Comparison of ENCODE assay signal across 11 mouse cellular contexts in the genomic region with DNA sequence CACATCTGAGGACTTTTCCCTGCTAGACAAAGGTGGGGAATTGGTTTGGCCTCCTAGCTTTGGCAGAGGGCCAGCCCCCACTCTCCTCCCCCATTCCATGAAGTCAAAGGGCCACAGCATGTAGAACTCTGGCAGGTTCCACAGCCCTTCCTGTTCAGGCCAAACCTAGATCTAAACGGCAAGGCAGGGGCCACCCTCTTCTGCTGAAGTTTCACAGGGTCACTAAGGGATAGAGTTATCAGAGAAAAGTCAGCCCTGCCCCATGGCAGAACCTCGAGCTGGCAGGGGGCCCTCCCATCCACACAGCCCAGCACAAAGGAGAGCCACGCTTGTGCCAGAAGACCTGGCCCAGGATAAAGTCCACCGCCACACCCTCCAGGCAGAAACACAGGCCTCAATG. TPM values are rescaled to one million over a fixed set of nuclear protein-coding genes. Genes with fewer than 3 reads are reported as not detected.
DNase-seq lines count a peak whose midpoint lies in the region; TF ChIP-seq lines count a peak whose summit lies in the region.
"Had no signal": no experiment of that assay in that cellular context is flagged by ENCODE, and none has a peak within 500 bp of the region (broad histone marks: within the 10 kb centered on the region; RNA-seq: fewer than 3 reads in every experiment).

No protein-coding gene starts in this region.

- H3K4me3 ChIP-seq in embryonic facial prominence, embryonic 10.5 days, result no peak overlapping the region
- H3K4me3 ChIP-seq in layer of hippocampus, adult 2 months, result no peak overlapping the region
- H3K4me3 ChIP-seq: midbrain, embryonic 12.5 days had no signal

- DNase-seq in cerebellum, adult 11-12 months, result peak; percentile 27
- no peak for DNase-seq in cerebellum, postnatal 4 days (ENCODE audit: low spot score in 2 of 2)
- DNase-seq in embryonic facial prominence, embryonic 10.5 days (ENCODE audit: low spot score), result no peak
- peak; percentile 49 for DNase-seq in heart, postnatal 25 days (ENCODE audit: low spot score)
- peak; percentile 67 to 77 for DNase-seq in kidney, postnatal 4 days
- no peak for DNase-seq in ovary, postnatal 10 days (ENCODE audit: low spot score)
- DNase-seq in adrenal gland, postnatal 14 days, result no peak
- no peak for DNase-seq in layer of hippocampus, adult 2 months (ENCODE audit: low spot score in 2 of 2)
- DNase-seq: cerebellum, adult 2 months; right cerebral cortex, adult 18-20 months had no signal

- H3K36me3 ChIP-seq in embryonic facial prominence, embryonic 10.5 days (replicated peaks), result no peaks in the 10 kb centered on the region
- H3K36me3 ChIP-seq: midbrain, embryonic 12.5 days had no signal

- peaks cover 40% of the 10 kb centered on the region for H3K27me3 ChIP-seq in embryonic facial prominence, embryonic 10.5 days (replicated peaks; ENCODE audit: low read depth, poor library complexity, severe bottlenecking)

- no peak for TF ChIP-seq CTCF in layer of hippocampus, adult 2 months (conservative IDR thresholded peaks at IDR 0.05)

- H3K27ac ChIP-seq in embryonic facial prominence, embryonic 10.5 days (replicated peaks), result 0 out of 2 replicates have a peak overlapping the region, but pooled peaks have one; percentile 5
- no peak overlapping the region for H3K27ac ChIP-seq in layer of hippocampus, adult 2 months
- H3K27ac ChIP-seq: midbrain, embryonic 12.5 days had no signal

- intact Hi-C loops in heart, postnatal 25 days (cut with DNase I), result no loop called here

- WGBS in embryonic facial prominence, embryonic 10.5 days, result 66% methylated on average over 4 of the region's 4 CpGs

- peaks cover 45% of the 10 kb centered on the region for H3K4me1 ChIP-seq in embryonic facial prominence, embryonic 10.5 days

- no peaks in the 10 kb centered on the region for H3K9me3 ChIP-seq in embryonic facial prominence, embryonic 10.5 days
- H3K9me3 ChIP-seq: midbrain, embryonic 12.5 days had no signal

RNA-seq across cellular contexts. Expression of a gene that starts 5.2 kb away (rescaled TPM):
- 9.6 TPM in 2 replicates for polyA plus RNA-seq in embryonic facial prominence, embryonic 10.5 days (2016; fragmentation: Nextera tagmentation; extraction: Ambion mirVana)
- 1 to 10 TPM; 8.4 to 9.3 TPM for total RNA-seq in heart, postnatal 25 days (2021)
- 5.3 and 5.9 TPM in 2 replicates for total RNA-seq in adrenal gland, postnatal 14 days (2021)
- 10 to 100 TPM in 1 of 2 experiments, 1 to 10 TPM in 1; 9.1 to 10.3 TPM for total RNA-seq in layer of hippocampus, adult 2 months (2021)

RNA-seq across cellular contexts. Expression of a gene that starts 8.8 kb away (rescaled TPM):
- 0.17 and 0.30 TPM in 2 replicates for polyA plus RNA-seq in embryonic facial prominence, embryonic 10.5 days (2016; fragmentation: Nextera tagmentation; extraction: Ambion mirVana)
- total RNA-seq in heart, postnatal 25 days (2021), result 1 to 10 TPM; 1.3 to 1.7 TPM
- 687 and 769 TPM in 2 replicates for total RNA-seq in adrenal gland, postnatal 14 days (2021)
- total RNA-seq in layer of hippocampus, adult 2 months (2021), result not detected

RNA-seq across cellular contexts. Expression of a gene that starts 11.4 kb away (rescaled TPM):
- not detected in 2 replicates for polyA plus RNA-seq in embryonic facial prominence, embryonic 10.5 days (2016; fragmentation: Nextera tagmentation; extraction: Ambion mirVana)
- total RNA-seq in heart, postnatal 25 days (2021), result 1,000 to 10,000 TPM; 1,084 to 2,520 TPM
- total RNA-seq in adrenal gland, postnatal 14 days (2021), result 0.48 and 0.53 TPM in 2 replicates
- total RNA-seq in layer of hippocampus, adult 2 months (2021), result 1 to 10 TPM in 1 of 2 experiments, under 1 TPM in 1; 0.92 to 1.0 TPM

RNA-seq across cellular contexts. Expression of a gene that starts 17.2 kb away (rescaled TPM):
- 27.5 and 29.5 TPM in 2 replicates for polyA plus RNA-seq in embryonic facial prominence, embryonic 10.5 days (2016; fragmentation: Nextera tagmentation; extraction: Ambion mirVana)
- 1 to 10 TPM; 7.7 to 9.2 TPM for total RNA-seq in heart, postnatal 25 days (2021)
- total RNA-seq in adrenal gland, postnatal 14 days (2021), result 5.9 and 6.8 TPM in 2 replicates
- total RNA-seq in layer of hippocampus, adult 2 months (2021), result 1 to 10 TPM; 1.9 to 2.8 TPM

RNA-seq across cellular contexts. Expression of a gene that starts 36.9 kb away (rescaled TPM):
- polyA plus RNA-seq in embryonic facial prominence, embryonic 10.5 days (2016; fragmentation: Nextera tagmentation; extraction: Ambion mirVana), result 40.8 and 41.7 TPM in 2 replicates
- 10 to 100 TPM; 19.7 to 24.9 TPM for total RNA-seq in heart, postnatal 25 days (2021)
- 21.5 and 22.7 TPM in 2 replicates for total RNA-seq in adrenal gland, postnatal 14 days (2021)
- total RNA-seq in layer of hippocampus, adult 2 months (2021), result 10 to 100 TPM; 32.9 to 35.5 TPM

Comparison
In these comparisons a context has a peak if more than half of its experiments do, and no peak if none do; other contexts are left out.
1. DNase-seq: peak in cerebellum, adult 11-12 months (single experiment), heart, postnatal 25 days (single experiment) and kidney, postnatal 4 days (2 of 2); none in cerebellum, postnatal 4 days (0 of 2), embryonic facial prominence, embryonic 10.5 days (single experiment), ovary, postnatal 10 days (single experiment), adrenal gland, postnatal 14 days (single experiment) and layer of hippocampus, adult 2 months (0 of 2).
2. RNA of a gene that starts 8.8 kb away (total RNA-seq): 687 to 769 TPM in adrenal gland, postnatal 14 days; 1.3 to 1.7 TPM in heart, postnatal 25 days and not detected in layer of hippocampus, adult 2 months; every median in the first group is over 100 times any median in the second.
3. RNA of a gene that starts 11.4 kb away (total RNA-seq): 1,084 to 2,520 TPM in heart, postnatal 25 days; 0.92 to 1.0 TPM in layer of hippocampus, adult 2 months and 0.48 to 0.53 TPM in adrenal gland, postnatal 14 days; every median in the first group is over 100 times any median in the second.